Mouse (Mus musculus): Measurements from ENCODE around the gene Hoxc10. TPM values are rescaled to one million over a fixed set of nuclear protein-coding genes. Genes with fewer than 3 reads are reported as not detected.
A peak's percentile ranks its signal among the peaks of the same experiment; 100 is the strongest.

Gene Hoxc10
- polyA plus RNA-seq, 1 experiment from 2014 or later, result not detected

DNA sequence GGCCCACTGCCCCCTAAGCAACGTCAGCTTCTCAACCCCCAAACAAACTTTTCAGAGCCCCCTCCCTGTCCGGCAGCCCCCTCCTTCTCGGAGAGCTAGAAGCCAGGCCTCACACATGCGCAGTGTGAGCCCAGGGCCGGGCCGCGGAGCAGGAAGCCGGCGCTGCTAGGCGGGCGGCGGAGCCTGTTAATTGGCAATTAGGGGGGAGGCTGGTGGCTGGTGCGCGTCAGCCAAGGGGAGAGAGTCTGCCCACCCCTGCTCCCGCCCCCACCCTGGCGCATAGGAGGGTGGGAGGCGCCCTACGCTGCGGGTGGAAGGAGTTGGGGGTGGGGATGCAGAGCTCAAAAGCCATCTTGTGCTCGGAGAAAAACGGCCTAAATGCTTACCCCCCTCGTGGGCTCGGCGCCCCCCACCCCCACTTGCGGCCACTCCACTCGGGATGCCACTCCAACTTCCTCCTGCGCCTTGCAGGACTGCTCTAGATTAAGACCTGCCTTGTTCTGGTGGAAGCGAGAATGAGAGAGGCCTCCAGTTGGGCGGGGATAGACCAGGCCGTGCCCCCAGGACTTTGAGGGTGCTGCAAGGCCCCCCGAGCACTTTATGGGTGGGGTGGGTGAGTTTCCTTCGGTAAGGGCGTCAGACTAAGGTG, 32.7 kb downstream of the Hoxc10 start:
- H3K36me3 ChIP-seq (ENCODE audit: insufficient read depth, low read length), result no peaks in the 10 kb centered on the region
- no peak overlapping the region for H3K9ac ChIP-seq (replicated peaks; ENCODE audit: low read depth)
- ATAC-seq, result no peak; the same call in 1 of the 2 replicates
- peak overlapping the region; percentile 31 for H3K4me3 ChIP-seq (ENCODE audit: low read depth, low read length)
- no peaks in the 10 kb centered on the region for H3K9me3 ChIP-seq (ENCODE audit: low read length)
- WGBS, result 1% methylated on average over 33 of the region's 33 CpGs
- peak; percentile 42 for DNase-seq (ENCODE audit: low spot score)
- H3K27ac ChIP-seq (ENCODE audit: low read length), result no peak overlapping the region
- H3K4me1 ChIP-seq (ENCODE audit: insufficient read depth, low read depth, low read length), result no peaks in the 10 kb centered on the region
- TF ChIP-seq EP300 (IDR thresholded peaks at IDR 0.05) (no peak), CTCF (IDR thresholded peaks at IDR 0.05) (no peak)
- H3K27me3 ChIP-seq (replicated peaks; ENCODE audit: insufficient read depth, low read length), result peaks cover 94% of the 10 kb centered on the region
- H3K4me2 ChIP-seq (replicated peaks; ENCODE audit: low read depth, low read length), result peak overlapping the region; percentile 68

DNA sequence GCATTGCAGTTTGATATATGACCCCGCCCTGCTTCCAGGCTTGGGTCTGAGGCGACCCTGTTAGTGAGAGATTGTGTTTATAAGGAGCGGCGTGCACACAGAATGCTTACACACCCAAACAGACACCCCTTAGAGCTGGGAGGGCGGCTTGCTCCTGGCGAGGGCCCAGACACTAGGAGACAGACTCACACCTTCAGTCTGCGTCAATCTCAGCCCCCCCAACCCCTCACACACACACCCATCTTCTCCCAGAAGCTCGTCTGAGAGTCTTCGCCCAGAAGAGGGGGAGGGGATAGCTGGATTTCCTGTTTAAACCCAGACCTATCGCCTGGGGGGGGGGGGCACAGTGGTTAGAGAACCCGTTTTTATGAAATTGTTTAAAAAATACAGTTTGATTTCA, 33.4 kb downstream of the Hoxc10 start:
- ATAC-seq (no peak), DNase-seq (ENCODE audit: low spot score) (no peak)
- no peaks in the 10 kb centered on the region for H3K4me1 ChIP-seq (ENCODE audit: insufficient read depth, low read depth, low read length)
- no peak for TF ChIP-seq CTCF (IDR thresholded peaks at IDR 0.05)
- no peak for TF ChIP-seq EP300 (IDR thresholded peaks at IDR 0.05)
- H3K4me3 ChIP-seq (ENCODE audit: low read depth, low read length), result no peak overlapping the region
- peak overlapping the region; percentile 68; the same call in 1 of the 2 replicates for H3K4me2 ChIP-seq (replicated peaks; ENCODE audit: low read depth, low read length)
- H3K9ac ChIP-seq (replicated peaks; ENCODE audit: low read depth), result no peak overlapping the region
- peaks cover 90% of the 10 kb centered on the region for H3K27me3 ChIP-seq (replicated peaks; ENCODE audit: insufficient read depth, low read length)
- no peaks in the 10 kb centered on the region for H3K36me3 ChIP-seq (ENCODE audit: insufficient read depth, low read length)
- WGBS, result 5% methylated on average over 11 of the region's 11 CpGs
- H3K27ac ChIP-seq (ENCODE audit: low read length), result no peak overlapping the region
- no peaks in the 10 kb centered on the region for H3K9me3 ChIP-seq (ENCODE audit: low read length)

DNA sequence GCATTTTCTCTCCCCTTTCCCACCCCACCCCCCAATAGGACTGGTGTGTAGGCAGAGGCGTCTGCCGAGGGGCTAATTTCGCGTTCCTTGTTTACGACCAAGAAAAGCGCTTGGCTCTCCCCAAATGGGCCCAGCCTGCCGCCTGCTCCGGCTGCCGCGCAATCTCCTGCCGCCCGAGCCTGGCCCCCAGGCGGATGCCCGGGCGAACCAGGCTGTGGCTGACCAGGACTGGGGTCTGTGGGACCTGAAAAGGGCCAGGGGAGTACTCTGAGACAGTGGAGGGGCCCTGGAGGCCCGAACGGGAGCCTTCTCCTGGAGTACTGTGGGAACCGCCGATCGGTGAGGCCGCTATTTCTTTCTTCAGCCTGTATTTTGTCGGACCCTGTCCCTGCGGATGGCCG, 33.9 kb downstream of the Hoxc10 start:
- no peak for DNase-seq (ENCODE audit: low spot score)
- Histone ChIP-seq H3K4me3 (ENCODE audit: low read depth, low read length) (no peak overlapping the region), H3K9me3 (ENCODE audit: low read length) (no peaks in the 10 kb centered on the region), H3K4me2 (replicated peaks; ENCODE audit: low read depth, low read length) (0 out of 2 replicates have a peak overlapping the region, but pooled peaks have one; percentile 11), H3K27me3 (replicated peaks; ENCODE audit: insufficient read depth, low read length) (peaks cover 88% of the 10 kb centered on the region), H3K27ac (ENCODE audit: low read length) (no peak overlapping the region), H3K36me3 (ENCODE audit: insufficient read depth, low read length) (no peaks in the 10 kb centered on the region), H3K4me1 (ENCODE audit: insufficient read depth, low read depth, low read length) (no peaks in the 10 kb centered on the region), H3K9ac (replicated peaks; ENCODE audit: low read depth) (no peak overlapping the region)
- no peak for ATAC-seq
- WGBS, result 5% methylated on average over 24 of the region's 24 CpGs
- TF ChIP-seq CTCF (IDR thresholded peaks at IDR 0.05) (no peak), EP300 (IDR thresholded peaks at IDR 0.05) (no peak)

GRCm38 (mm10) chr15:103001370-103001769, 34.8 kb downstream of the Hoxc10 start:
- peaks cover 89% of the 10 kb centered on the region for H3K27me3 ChIP-seq (replicated peaks; ENCODE audit: insufficient read depth, low read length)
- no peaks in the 10 kb centered on the region for H3K36me3 ChIP-seq (ENCODE audit: insufficient read depth, low read length)
- no peak overlapping the region for H3K9ac ChIP-seq (replicated peaks; ENCODE audit: low read depth)
- H3K4me1 ChIP-seq (ENCODE audit: insufficient read depth, low read depth, low read length), result no peaks in the 10 kb centered on the region
- H3K4me2 ChIP-seq (replicated peaks; ENCODE audit: low read depth, low read length), result no peak overlapping the region
- DNase-seq (ENCODE audit: low spot score) (no peak), ATAC-seq (no peak)
- H3K27ac ChIP-seq (ENCODE audit: low read length), result no peak overlapping the region
- WGBS, result 38% methylated on average over 2 of the region's 2 CpGs
- no peak overlapping the region for H3K4me3 ChIP-seq (ENCODE audit: low read depth, low read length)
- H3K9me3 ChIP-seq (ENCODE audit: low read length), result no peaks in the 10 kb centered on the region
- TF ChIP-seq CTCF (IDR thresholded peaks at IDR 0.05) (no peak), EP300 (IDR thresholded peaks at IDR 0.05) (no peak)

GRCm38 (mm10) chr15:103002156-103002555, 35.6 kb downstream of the Hoxc10 start:
- DNase-seq (ENCODE audit: low spot score), result no peak
- TF ChIP-seq CTCF (IDR thresholded peaks at IDR 0.05) (no peak), EP300 (IDR thresholded peaks at IDR 0.05) (no peak)
- H3K4me1 ChIP-seq (ENCODE audit: insufficient read depth, low read depth, low read length), result no peaks in the 10 kb centered on the region
- H3K4me2 ChIP-seq (replicated peaks; ENCODE audit: low read depth, low read length), result no peak overlapping the region
- H3K27ac ChIP-seq (ENCODE audit: low read length), result no peak overlapping the region
- H3K27me3 ChIP-seq (replicated peaks; ENCODE audit: insufficient read depth, low read length), result peaks cover 91% of the 10 kb centered on the region
- H3K9me3 ChIP-seq (ENCODE audit: low read length), result no peaks in the 10 kb centered on the region
- H3K9ac ChIP-seq (replicated peaks; ENCODE audit: low read depth), result no peak overlapping the region
- ATAC-seq, result no peak
- H3K36me3 ChIP-seq (ENCODE audit: insufficient read depth, low read length), result no peaks in the 10 kb centered on the region
- no peak overlapping the region for H3K4me3 ChIP-seq (ENCODE audit: low read depth, low read length)
- WGBS, result 20% methylated on average over 4 of the region's 4 CpGs

- Histone ChIP-seq H3K36me3 (ENCODE audit: insufficient read depth, low read length) (no peaks in the 10 kb centered on the region), H3K4me2 (replicated peaks; ENCODE audit: low read depth, low read length) (no peak overlapping the region), H3K27me3 (replicated peaks; ENCODE audit: insufficient read depth, low read length) (peaks cover 91% of the 10 kb centered on the region), H3K27ac (ENCODE audit: low read length) (no peak overlapping the region), H3K4me3 (ENCODE audit: low read depth, low read length) (no peak overlapping the region), H3K9ac (replicated peaks; ENCODE audit: low read depth) (no peak overlapping the region), H3K9me3 (ENCODE audit: low read length) (no peaks in the 10 kb centered on the region), H3K4me1 (ENCODE audit: insufficient read depth, low read depth, low read length) (no peaks in the 10 kb centered on the region)
- DNase-seq (ENCODE audit: low spot score), result no peak
- ATAC-seq, result no peak
- 7% methylated on average over 13 of the region's 13 CpGs for WGBS
- TF ChIP-seq EP300 (IDR thresholded peaks at IDR 0.05) (no peak), CTCF (IDR thresholded peaks at IDR 0.05) (no peak)
Measured at GRCm38 (mm10) chr15:103002821-103003448, 36.3 kb downstream of the Hoxc10 start.

Data from lung, postnatal 0 days (tissue).